Mouse (Mus musculus): ENCODE data around the gene Gm6588. TPM values are rescaled to one million over a fixed set of nuclear protein-coding genes. Genes with fewer than 3 reads are reported as not detected.
"Not testable (repeated sequence)": the region's sequence is repeated elsewhere in the genome, so short reads cannot be mapped to it uniquely, and the experiment has no call there.

The Gm6588 gene
- total and polyA plus RNA-seq, 3 experiments = 0.16 TPM; not detected in 2

DNA sequence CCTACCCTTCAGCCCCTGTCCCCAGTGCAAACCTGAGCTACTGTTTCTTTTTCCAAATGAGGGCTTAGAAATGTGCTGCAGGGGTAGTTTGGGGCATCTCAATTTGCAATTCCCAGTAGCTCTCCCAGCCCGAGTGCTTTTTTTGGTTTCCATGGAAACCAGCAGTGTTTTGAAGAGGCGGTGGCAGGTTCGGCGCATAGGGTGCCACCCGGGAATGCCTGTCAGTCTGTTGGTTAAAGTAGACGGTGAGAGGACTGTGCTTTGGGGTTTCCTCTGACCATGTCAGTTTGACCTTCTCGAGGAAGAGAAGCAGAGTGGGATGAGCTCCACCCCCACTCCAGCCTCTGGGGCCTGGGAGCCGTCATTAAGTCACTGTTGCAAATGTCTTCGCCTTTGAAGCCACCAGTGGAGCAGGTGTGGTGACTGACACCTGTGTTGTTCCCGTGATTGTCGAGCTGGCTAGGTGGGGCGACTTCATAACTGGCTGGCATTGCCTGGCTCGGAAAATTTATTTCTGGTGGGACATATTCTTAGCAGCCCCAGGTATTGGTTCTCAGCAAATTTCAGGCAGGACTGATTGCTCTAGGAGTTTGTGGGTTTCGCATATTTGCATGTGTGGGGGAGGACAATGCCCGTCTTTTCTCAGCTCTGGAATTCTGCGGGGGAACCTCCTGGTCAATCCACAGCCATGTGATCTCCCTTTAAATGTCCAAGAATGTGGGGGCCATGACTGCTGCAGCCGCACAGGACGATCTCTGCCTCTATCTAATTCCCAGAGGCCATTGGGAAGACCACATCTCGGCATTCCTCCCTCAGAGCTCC, 37.5 kb upstream of the Gm6588 start:
- Histone ChIP-seq H3K27me3 (ENCODE audit: insufficient read depth, low read length) (0 out of 2 replicates have a peak, but pooled peaks cover 3% of the 10 kb centered on the region), H3K36me3 (replicated peaks) (no peaks in the 10 kb centered on the region), H3K9me3 (replicated peaks) (peaks cover 2% of the 10 kb centered on the region), H3K4me1 (ENCODE audit: insufficient read depth, low read depth, low read length) (no peaks in the 10 kb centered on the region), H3K4me3 (ENCODE audit: low read depth, low read length) (no peak overlapping the region)
- TF ChIP-seq GATA2 (IDR thresholded peaks at IDR 0.05; ENCODE audit: borderline replicate concordance, low read depth, low read length) (no peak), GATA1 (IDR thresholded peaks at IDR 0.05; ENCODE audit: borderline replicate concordance, low read length) (no peak), CTCF (IDR thresholded peaks at IDR 0.05; ENCODE audit: low read depth, low read length) (no peak), TAL1 (conservative IDR thresholded peaks at IDR 0.05; ENCODE audit: low read depth, low read length) (no peak), POLR2AphosphoS5 (IDR thresholded peaks at IDR 0.05; ENCODE audit: insufficient replicate concordance, low read depth, low read length) (no peak)
- DNase-seq (ENCODE audit: low spot score) (no peak), ATAC-seq (ENCODE audit: extremely low read depth, insufficient number of reproducible peaks, low FRiP score, poor library complexity, severe bottlenecking) (no peak)

DNA sequence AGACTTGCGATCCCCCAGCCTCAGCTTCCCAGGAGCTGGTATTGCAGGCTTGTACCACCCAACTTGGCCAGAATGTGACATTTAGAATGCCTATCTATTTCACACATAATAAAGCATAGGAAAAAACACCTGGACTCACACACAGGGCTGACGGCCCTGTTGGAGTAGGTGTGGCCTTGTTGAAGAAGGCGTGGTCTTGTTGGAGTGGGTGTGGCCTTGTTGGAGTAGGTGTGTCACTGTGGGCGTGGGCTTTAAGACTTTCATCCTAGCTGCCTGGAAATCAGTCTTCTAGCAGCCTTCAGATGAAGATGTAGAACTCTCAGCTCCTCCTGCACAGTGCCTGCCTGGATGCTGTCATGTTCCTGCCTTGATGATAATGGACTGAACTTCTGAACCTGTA, 36.4 kb upstream of the Gm6588 start:
- not testable (repeated sequence) for H3K36me3 ChIP-seq (replicated peaks); ATAC-seq (ENCODE audit: extremely low read depth, insufficient number of reproducible peaks, low FRiP score, poor library complexity, severe bottlenecking); H3K4me1 ChIP-seq (ENCODE audit: insufficient read depth, low read depth, low read length); H3K27me3 ChIP-seq (ENCODE audit: insufficient read depth, low read length); DNase-seq (ENCODE audit: low spot score); H3K4me3 ChIP-seq (ENCODE audit: low read depth, low read length); H3K9me3 ChIP-seq (replicated peaks)

GRCm38 (mm10) chr5:112416673-112417072, 32.6 kb upstream of the Gm6588 start:
- H3K9me3 ChIP-seq (replicated peaks) = no peaks in the 10 kb centered on the region
- ATAC-seq (ENCODE audit: extremely low read depth, insufficient number of reproducible peaks, low FRiP score, poor library complexity, severe bottlenecking) (no peak), DNase-seq (ENCODE audit: low spot score) (no peak)
- no peaks in the 10 kb centered on the region for H3K27me3 ChIP-seq (ENCODE audit: insufficient read depth, low read length)
- no peak for TF ChIP-seq TAL1 (conservative IDR thresholded peaks at IDR 0.05; ENCODE audit: low read depth, low read length)
- no peaks in the 10 kb centered on the region for H3K4me1 ChIP-seq (ENCODE audit: insufficient read depth, low read depth, low read length)
- no peak overlapping the region for H3K4me3 ChIP-seq (ENCODE audit: low read depth, low read length)
- no peaks in the 10 kb centered on the region for H3K36me3 ChIP-seq (replicated peaks)

DNA sequence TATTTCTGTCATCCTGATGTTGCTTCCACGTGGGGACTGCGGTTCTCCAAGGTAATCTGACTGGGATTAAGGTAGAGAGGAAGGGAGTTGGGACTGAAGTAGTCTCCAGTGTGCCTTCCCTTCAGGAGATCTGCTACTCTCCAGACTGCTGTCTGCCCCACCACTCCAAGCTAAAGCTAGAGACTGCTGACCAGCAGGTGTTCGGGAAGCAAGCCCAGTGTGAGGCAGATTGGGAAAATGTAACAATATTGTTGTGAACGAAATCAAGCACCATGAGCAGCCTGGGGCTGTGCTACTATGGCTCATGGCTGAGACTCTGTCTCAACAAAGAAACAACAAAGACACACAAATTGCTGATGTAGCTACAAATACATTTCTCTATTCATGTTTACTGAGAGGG, 31.2 kb upstream of the Gm6588 start:
- TF ChIP-seq GATA2 (IDR thresholded peaks at IDR 0.05; ENCODE audit: borderline replicate concordance, low read depth, low read length) = no peak
- TF ChIP-seq CTCF (IDR thresholded peaks at IDR 0.05; ENCODE audit: low read depth, low read length) = no peak
- no peak for TF ChIP-seq TAL1 (conservative IDR thresholded peaks at IDR 0.05; ENCODE audit: low read depth, low read length)
- no peak for TF ChIP-seq GATA1 (IDR thresholded peaks at IDR 0.05; ENCODE audit: borderline replicate concordance, low read length)
- TF ChIP-seq POLR2AphosphoS5 (IDR thresholded peaks at IDR 0.05; ENCODE audit: insufficient replicate concordance, low read depth, low read length) = no peak
- H3K27me3 ChIP-seq (ENCODE audit: insufficient read depth, low read length) = no peaks in the 10 kb centered on the region
- ATAC-seq (ENCODE audit: extremely low read depth, insufficient number of reproducible peaks, low FRiP score, poor library complexity, severe bottlenecking) = no peak

GRCm38 (mm10) chr5:112419535-112419934, 29.7 kb upstream of the Gm6588 start:
- Histone ChIP-seq H3K27me3 (ENCODE audit: insufficient read depth, low read length) (peaks cover 10% of the 10 kb centered on the region), H3K9me3 (replicated peaks) (no peaks in the 10 kb centered on the region), H3K4me1 (ENCODE audit: insufficient read depth, low read depth, low read length) (no peaks in the 10 kb centered on the region), H3K36me3 (replicated peaks) (no peaks in the 10 kb centered on the region), H3K4me3 (ENCODE audit: low read depth, low read length) (no peak overlapping the region)
- no peak for ATAC-seq (ENCODE audit: extremely low read depth, insufficient number of reproducible peaks, low FRiP score, poor library complexity, severe bottlenecking)
- TF ChIP-seq TAL1 (conservative IDR thresholded peaks at IDR 0.05; ENCODE audit: low read depth, low read length) (no peak), POLR2AphosphoS5 (IDR thresholded peaks at IDR 0.05; ENCODE audit: insufficient replicate concordance, low read depth, low read length) (no peak), GATA1 (IDR thresholded peaks at IDR 0.05; ENCODE audit: borderline replicate concordance, low read length) (no peak), CTCF (IDR thresholded peaks at IDR 0.05; ENCODE audit: low read depth, low read length) (no peak), GATA2 (IDR thresholded peaks at IDR 0.05; ENCODE audit: borderline replicate concordance, low read depth, low read length) (no peak)
- DNase-seq (ENCODE audit: low spot score) = no peak

More for the DNA sequence above, 31.2 kb upstream of the Gm6588 start:
- H3K4me3 ChIP-seq (ENCODE audit: low read depth, low read length) = no peak overlapping the region
- H3K9me3 ChIP-seq (replicated peaks) = no peaks in the 10 kb centered on the region
- no peaks in the 10 kb centered on the region for H3K36me3 ChIP-seq (replicated peaks)
- H3K4me1 ChIP-seq (ENCODE audit: insufficient read depth, low read depth, low read length) = no peaks in the 10 kb centered on the region
- DNase-seq (ENCODE audit: low spot score) = no peak

DNA sequence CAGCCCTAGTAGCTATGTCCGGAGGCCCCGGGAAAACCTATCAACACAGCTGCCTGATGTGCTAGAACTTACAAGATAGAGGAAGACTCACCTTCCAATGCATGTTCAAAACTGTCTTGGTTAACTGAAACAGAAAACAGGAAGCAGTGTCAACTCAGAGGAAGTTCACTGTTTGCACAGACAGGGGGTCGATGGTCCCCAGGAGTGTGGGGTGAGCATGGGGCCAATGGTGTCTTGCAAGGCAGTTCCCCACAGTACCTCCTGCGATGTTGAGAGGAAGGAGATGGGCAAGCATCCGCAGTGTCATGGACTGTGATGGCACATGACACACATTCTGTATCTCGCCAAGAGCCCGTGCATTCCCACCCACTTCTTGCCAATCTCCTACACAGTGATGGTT, 22.6 kb upstream of the Gm6588 start:
- TF ChIP-seq GATA2 (IDR thresholded peaks at IDR 0.05; ENCODE audit: borderline replicate concordance, low read depth, low read length) = no peak
- TF ChIP-seq POLR2AphosphoS5 (IDR thresholded peaks at IDR 0.05; ENCODE audit: insufficient replicate concordance, low read depth, low read length) = no peak
- no peak for TF ChIP-seq TAL1 (conservative IDR thresholded peaks at IDR 0.05; ENCODE audit: low read depth, low read length)
- no peak for TF ChIP-seq CTCF (IDR thresholded peaks at IDR 0.05; ENCODE audit: low read depth, low read length)
- no peak for TF ChIP-seq GATA1 (IDR thresholded peaks at IDR 0.05; ENCODE audit: borderline replicate concordance, low read length)
- H3K36me3 ChIP-seq (replicated peaks) = no peaks in the 10 kb centered on the region
- H3K27me3 ChIP-seq (ENCODE audit: insufficient read depth, low read length) = peaks cover 27% of the 10 kb centered on the region
- no peaks in the 10 kb centered on the region for H3K9me3 ChIP-seq (replicated peaks)
- H3K4me1 ChIP-seq (ENCODE audit: insufficient read depth, low read depth, low read length) = peaks cover 3% of the 10 kb centered on the region; the same call in 1 of the 2 replicates
- ATAC-seq (ENCODE audit: extremely low read depth, insufficient number of reproducible peaks, low FRiP score, poor library complexity, severe bottlenecking) = no peak
- H3K4me3 ChIP-seq (ENCODE audit: low read depth, low read length) = no peak overlapping the region
- no peak for DNase-seq (ENCODE audit: low spot score)

Data from G1E (cell line).